Mouse (Mus musculus) heart, embryonic 16.5 days (tissue): Measurements from ENCODE around the gene Tceal8. TPM values are rescaled to one million over a fixed set of nuclear protein-coding genes. Genes with fewer than 3 reads are reported as not detected.
"Not testable (repeated sequence)": the region's sequence is repeated elsewhere in the genome, so short reads cannot be mapped to it uniquely, and the experiment has no call there.

ENCODE experiments used
- ATAC-seq: fragments of 200-750 bp; cut with Nextera tagmentation; replicated peaks from 2 replicates; pipeline ENCODE4 v1.8.0; 2017; ENCODE audit warnings: moderate number of reproducible peaks; ENCODE audit not compliant: insufficient read depth, low FRiP score; ENCODE audit errors: extremely low read depth
- H3K27ac ChIP-seq: fragments of 300-500 bp; sonication (generic); 2 replicates; pipeline ENCODE4 v1.5.1; 2014; ENCODE audit warnings: mild to moderate bottlenecking, low read length, control low read depth, moderate library complexity
- H3K27me3 ChIP-seq: fragments of 300-500 bp; sonication (generic); 2 replicates; pipeline ENCODE4 v1.6.1; 2014; ENCODE audit warnings: low read length, mixed read lengths; ENCODE audit not compliant: control insufficient read depth, insufficient read depth
- H3K36me3 ChIP-seq: fragments of 300-500 bp; sonication (generic); 2 replicates; pipeline ENCODE4 v1.6.1; 2014; ENCODE audit not compliant: control insufficient read depth, insufficient read depth
- H3K4me1 ChIP-seq: fragments of 300-500 bp; sonication (generic); 2 replicates; pipeline ENCODE4 v1.6.1; 2014; ENCODE audit warnings: low read length, mixed read lengths; ENCODE audit not compliant: control insufficient read depth, insufficient read depth
- H3K4me2 ChIP-seq: fragments of 300-500 bp; sonication (generic); 2 replicates; pipeline ENCODE4 v1.6.1; 2014; ENCODE audit warnings: low read depth, mild to moderate bottlenecking, control low read depth, low read length
- H3K4me3 ChIP-seq: fragments of 300-500 bp; sonication (generic); 2 replicates; pipeline ENCODE4 v1.5.1; 2014; ENCODE audit warnings: mild to moderate bottlenecking, control low read depth, low read length
- H3K9ac ChIP-seq: fragments of 300-500 bp; sonication (generic); 2 replicates; pipeline ENCODE4 v1.6.1; 2014; ENCODE audit warnings: low read length, control low read depth
- H3K9me3 ChIP-seq: fragments of 300-500 bp; sonication (generic); replicated peaks from 2 replicates; pipeline ENCODE4 v1.6.1; 2016; ENCODE audit warnings: low read length; ENCODE audit not compliant: control insufficient read depth
- WGBS: fragments of 180-500 bp; shearing (Covaris S2); extraction: QIAGEN DNeasy Blood & Tissue Kit; methylation state at CpG from one replicate; pipeline ENCODE4 v1.1.7; 2014; 5-methylcytosine and 5-hydroxymethylcytosine counted together
- microRNA-seq: library from miRNA; unstranded; fragments of <30 nt; microRNA quantifications from one replicate; pipeline ENCODE4, GENCODE M21; 2017
- polyA plus RNA-seq: library from polyadenylated mRNA; unstranded; fragments of >200 nt; fragmentation: Nextera tagmentation; extraction: Ambion mirVana; gene quantifications from 2 replicates; pipeline ENCODE4 v1.2.1, GENCODE M21; 2015

Tceal8 gene
- polyA plus RNA-seq, 1 experiment from 2014 or later = 258 TPM

DNA sequence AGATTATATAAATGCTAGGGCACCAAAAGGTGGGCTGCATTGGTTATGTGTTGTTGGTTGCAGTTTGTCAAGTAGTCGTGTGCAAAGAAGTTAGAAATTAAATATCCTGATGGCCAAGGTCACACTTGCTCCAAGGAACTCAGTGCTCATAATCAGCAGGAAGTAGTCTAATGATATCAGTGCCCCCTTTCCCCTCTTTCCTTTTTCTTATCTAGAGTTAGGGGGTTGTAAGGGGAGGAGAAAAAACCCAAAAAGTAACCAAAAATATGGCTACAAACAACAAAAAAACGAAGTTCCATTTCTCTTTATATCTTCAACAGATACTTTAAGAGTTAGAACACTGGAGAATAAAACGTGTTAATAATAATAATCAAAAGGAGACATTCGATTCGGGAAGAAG lies 30.8 kb downstream of the Tceal8 start:
- ATAC-seq = no peak
- WGBS = 71% methylated on average over 5 of the region's 5 CpGs

DNA sequence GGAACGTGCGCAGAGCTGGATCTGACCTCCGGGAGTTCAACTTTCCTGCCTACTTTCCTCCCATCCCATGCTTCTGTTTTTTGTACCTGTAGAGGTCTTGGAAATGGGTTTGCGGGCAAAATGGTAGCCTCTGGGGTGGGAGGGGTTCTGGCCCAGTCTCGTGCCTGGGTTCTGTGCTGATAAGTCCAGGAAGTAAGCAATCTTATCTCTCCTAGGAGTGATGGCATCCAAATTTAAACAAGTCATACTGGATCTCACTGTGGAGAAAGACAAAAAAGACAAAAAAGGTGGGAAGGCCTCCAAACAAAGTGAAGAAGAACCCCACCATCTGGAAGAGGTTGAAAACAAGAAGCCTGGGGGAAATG lies 32.5 kb downstream of the Tceal8 start:
- ATAC-seq, H3K27ac ChIP-seq, H3K9me3 ChIP-seq, H3K4me1 ChIP-seq, H3K36me3 ChIP-seq, H3K27me3 ChIP-seq: not testable (repeated sequence)
- WGBS = 9% methylated on average over 5 of the region's 5 CpGs
- peak overlapping the region; percentile 50 for H3K4me3 ChIP-seq
- H3K9ac ChIP-seq = peak overlapping the region; percentile 43
- H3K4me2 ChIP-seq = peak overlapping the region; percentile 60

More for the DNA sequence above, 30.8 kb downstream of the Tceal8 start:
- Histone ChIP-seq H3K27me3 (no peaks in the 10 kb centered on the region), H3K9ac (no peak overlapping the region), H3K27ac (no peak overlapping the region), H3K4me2 (no peak overlapping the region), H3K4me3 (no peak overlapping the region), H3K36me3 (no peaks in the 10 kb centered on the region), H3K9me3 (no peaks in the 10 kb centered on the region), H3K4me1 (no peaks in the 10 kb centered on the region)

DNA sequence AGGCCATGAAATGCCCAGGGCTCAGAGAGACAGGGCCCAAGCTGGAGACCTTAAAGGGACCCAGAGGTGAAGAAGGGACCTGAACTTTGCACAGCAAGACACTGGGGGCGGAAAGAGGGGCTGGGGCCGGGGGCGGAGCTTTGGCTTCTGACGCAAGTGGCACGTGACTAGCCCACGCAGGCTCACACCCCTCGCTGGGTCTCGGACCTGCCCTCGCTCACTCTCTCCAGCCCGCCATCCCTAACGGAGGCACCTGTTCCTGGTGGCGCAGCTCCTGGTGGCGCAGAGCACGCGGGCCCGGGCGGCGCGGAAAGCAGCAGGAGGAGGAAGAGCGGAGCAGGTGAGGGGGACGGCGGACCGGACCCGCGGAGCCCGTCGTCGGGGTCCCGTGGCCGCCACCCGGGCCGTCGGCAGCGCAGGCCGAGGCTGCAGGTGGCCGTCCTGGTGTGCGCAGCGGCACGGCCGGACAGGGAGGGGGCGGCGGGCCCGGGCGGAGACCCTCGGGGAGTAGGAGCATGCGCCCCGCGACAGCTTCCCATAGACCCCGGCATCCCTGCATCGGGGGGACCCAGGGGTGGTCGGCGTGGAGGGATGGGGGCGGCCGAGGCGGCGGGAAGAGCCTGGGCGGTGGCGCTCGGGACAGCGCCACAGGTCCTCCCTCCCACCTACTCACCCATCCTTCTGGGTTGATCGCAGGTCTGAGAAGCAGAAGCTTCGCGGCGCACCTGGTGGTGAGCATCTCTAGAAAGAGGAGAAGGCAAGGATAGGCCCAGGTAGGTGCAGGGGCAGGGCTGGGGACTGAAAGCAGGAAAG lies 33.1 kb downstream of the Tceal8 start, which contains the start of gene Bex4:
Gene Bex4, plus strand, starts transcription at position 170 of the 813 bp plus-strand sequence.
- peak within 1 kb of the TSS; percentile 43 for H3K9ac ChIP-seq
- 17% methylated on average over 15 of the region's 64 CpGs for WGBS

DNA sequence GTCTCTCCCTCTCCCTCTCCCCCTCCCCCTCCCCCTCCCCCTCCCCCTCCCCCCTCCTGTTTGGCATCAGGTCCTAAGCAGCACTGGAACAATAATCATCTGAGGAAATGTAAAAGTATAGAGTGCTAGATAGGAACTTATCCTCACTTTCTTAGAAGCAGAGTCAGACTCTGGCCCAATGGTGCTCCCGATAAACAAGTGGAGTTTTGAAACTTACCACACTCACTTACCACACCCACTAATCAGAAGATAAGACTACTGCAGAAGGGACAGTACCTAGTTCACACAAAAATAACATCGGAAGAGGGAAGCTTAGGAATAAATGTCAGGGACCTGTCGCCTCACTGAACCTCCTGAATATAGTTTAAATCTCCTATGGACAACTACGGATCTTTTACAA lies 36.6 kb downstream of the Tceal8 start:
- no peak overlapping the region for H3K9ac ChIP-seq

More for the DNA sequence above, 33.1 kb downstream of the Tceal8 start, which contains the start of gene Bex4:
- H3K4me1 ChIP-seq, H3K27ac ChIP-seq, H3K36me3 ChIP-seq, H3K9me3 ChIP-seq, H3K27me3 ChIP-seq: not testable (repeated sequence)
- H3K4me2 ChIP-seq = peak within 1 kb of the TSS; percentile 60
- peak within 1 kb of the TSS; percentile 50 for H3K4me3 ChIP-seq
- ATAC-seq = peak; percentile 88

DNA sequence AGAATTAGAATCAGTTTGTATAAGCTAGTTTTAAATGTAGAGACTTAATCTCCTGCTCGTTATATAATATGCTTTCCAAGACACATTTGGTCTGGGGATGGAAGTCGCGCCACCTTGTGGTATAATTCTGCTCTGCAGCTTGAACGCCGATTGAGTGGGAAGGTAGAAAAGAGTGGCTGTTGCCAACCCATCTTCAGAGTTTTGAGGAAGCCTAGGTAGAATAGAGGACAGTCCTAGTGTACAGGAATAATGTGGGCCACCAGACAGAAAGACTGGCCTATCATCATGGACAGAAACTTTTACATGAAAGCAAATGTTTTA lies 44.4 kb downstream of the Tceal8 start:
- Histone ChIP-seq H3K27me3 (no peaks in the 10 kb centered on the region), H3K4me2 (no peak overlapping the region), H3K4me3 (no peak overlapping the region), H3K9ac (no peak overlapping the region), H3K4me1 (no peaks in the 10 kb centered on the region), H3K36me3 (no peaks in the 10 kb centered on the region), H3K9me3 (no peaks in the 10 kb centered on the region), H3K27ac (no peak overlapping the region)
- ATAC-seq = no peak
- 16% methylated on average over 5 of the region's 5 CpGs for WGBS

More for the DNA sequence above, 36.6 kb downstream of the Tceal8 start:
- H3K4me2 ChIP-seq = no peak overlapping the region
- H3K4me1 ChIP-seq = no peaks in the 10 kb centered on the region
- no peaks in the 10 kb centered on the region for H3K36me3 ChIP-seq
- ATAC-seq = no peak
- H3K4me3 ChIP-seq = no peak overlapping the region
- H3K9me3 ChIP-seq = no peaks in the 10 kb centered on the region
- no peak overlapping the region for H3K27ac ChIP-seq
- 84% methylated on average over 4 of the region's 4 CpGs for WGBS
- no peaks in the 10 kb centered on the region for H3K27me3 ChIP-seq

DNA sequence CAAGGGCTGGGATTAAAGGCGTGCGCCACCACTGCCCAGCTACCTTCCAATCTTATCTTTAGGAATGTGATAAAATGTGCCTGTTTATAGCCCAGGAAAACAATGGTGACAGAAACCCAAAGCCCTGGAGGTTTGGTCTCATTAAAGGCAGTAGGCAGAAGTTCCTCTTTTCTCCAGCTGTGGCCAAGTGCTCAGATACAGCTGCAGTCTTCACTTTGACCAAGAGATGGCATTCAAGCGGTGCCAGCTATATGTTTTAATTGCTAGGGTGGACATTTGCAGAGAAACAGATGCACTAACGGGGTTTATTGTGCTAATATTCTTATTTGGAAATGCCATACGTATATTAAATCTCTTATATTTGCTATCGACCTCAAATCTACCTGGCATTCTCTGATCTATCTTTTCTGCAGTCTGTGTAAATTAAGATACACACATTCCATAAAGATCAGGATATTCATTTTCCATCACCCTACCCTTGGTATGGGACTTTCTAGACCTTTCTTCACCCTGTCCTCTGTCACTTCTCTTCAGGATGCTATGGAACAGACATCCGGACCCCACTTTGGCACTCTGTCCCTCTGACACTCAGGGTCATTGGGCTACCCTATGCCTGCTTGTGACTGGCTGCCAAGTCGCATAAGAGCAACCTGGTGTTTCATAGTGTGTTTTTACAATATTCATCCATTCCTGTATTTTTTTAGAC lies 45.0 kb downstream of the Tceal8 start:
- Histone ChIP-seq H3K9me3 (no peaks in the 10 kb centered on the region), H3K9ac (no peak overlapping the region), H3K4me1 (no peaks in the 10 kb centered on the region), H3K4me2 (no peak overlapping the region), H3K36me3 (no peaks in the 10 kb centered on the region), H3K4me3 (no peak overlapping the region), H3K27ac (no peak overlapping the region), H3K27me3 (no peaks in the 10 kb centered on the region)
- ATAC-seq = no peak
- 45% methylated on average over 8 of the region's 8 CpGs for WGBS

Small RNAs within 50 kb of the gene (microRNA-seq; reads per million reads assigned to microRNA genes)
- gene Mir6383 = not detected

Other genes with a start within 250 kb of the Tceal8 start
- 51.8 and 62.1 TPM in 2 replicates for gene Arxes2, start 178.5 kb downstream of the Tceal8 start, polyA plus RNA-seq
- gene Arxes1, start 139.0 kb downstream of the Tceal8 start, polyA plus RNA-seq = 18.6 and 19.1 TPM in 2 replicates
- 15.1 and 16.0 TPM in 2 replicates for gene Bex2, start 104.1 kb downstream of the Tceal8 start, polyA plus RNA-seq
- gene Nxf3, start 87.1 kb downstream of the Tceal8 start, polyA plus RNA-seq = 0.17 and 0.20 TPM in 2 replicates
- 137 and 145 TPM in 2 replicates for gene Bex4, start 33.3 kb downstream of the Tceal8 start, polyA plus RNA-seq
- 14.7 and 16.4 TPM in 2 replicates for gene Tceal5, start 31.5 kb upstream of the Tceal8 start, polyA plus RNA-seq
- gene Tceal7, start 42.4 kb upstream of the Tceal8 start, polyA plus RNA-seq = 17.5 and 23.9 TPM in 2 replicates
- gene Bex1, start 43.2 kb upstream of the Tceal8 start, polyA plus RNA-seq = 225 TPM in 2 replicates
- gene Tceal9, start 72.7 kb upstream of the Tceal8 start, polyA plus RNA-seq = 360 and 405 TPM in 2 replicates
- gene Bex3, start 97.9 kb upstream of the Tceal8 start, polyA plus RNA-seq = 372 and 400 TPM in 2 replicates